In genomic region chr6:129175612-129176011, GRCm38 (mm10) we compare ENCODE assay signal across 20 mouse cellular contexts. TPM values are rescaled to one million over a fixed set of nuclear protein-coding genes. Genes with fewer than 3 reads are reported as not detected.
DNase-seq lines count a peak whose midpoint lies in the region; ATAC-seq and TF ChIP-seq lines count a peak whose summit lies in the region.
"Had no signal": no experiment of that assay in that cellular context is flagged by ENCODE, and none has a peak within 500 bp of the region (broad histone marks: within the 10 kb centered on the region; RNA-seq: fewer than 3 reads in every experiment).

No protein-coding gene starts in this region.

- H3K9ac ChIP-seq in kidney, embryonic 15.5 days, result no peak overlapping the region
- no peak overlapping the region for H3K9ac ChIP-seq in liver, embryonic 15.5 days
- H3K9ac ChIP-seq in liver, postnatal 0 days (replicated peaks), result no peak overlapping the region
- H3K9ac ChIP-seq: embryonic facial prominence, embryonic 13.5 days; forebrain, embryonic 12.5 days; hindbrain, embryonic 12.5 days had no signal

- TF ChIP-seq EP300 in liver, postnatal 0 days (IDR thresholded peaks at IDR 0.05; ENCODE audit: low read depth), result peak; percentile 85

- H3K4me2 ChIP-seq in kidney, embryonic 15.5 days, result no peak overlapping the region
- H3K4me2 ChIP-seq in liver, embryonic 15.5 days, result no peak overlapping the region
- H3K4me2 ChIP-seq in liver, postnatal 0 days (ENCODE audit: low read depth, low read length), result no peak overlapping the region
- H3K4me2 ChIP-seq: embryonic facial prominence, embryonic 13.5 days; forebrain, embryonic 12.5 days; hindbrain, embryonic 12.5 days had no signal

- no peaks in the 10 kb centered on the region for H3K27me3 ChIP-seq in kidney, embryonic 15.5 days
- no peaks in the 10 kb centered on the region for H3K27me3 ChIP-seq in liver, embryonic 15.5 days
- H3K27me3 ChIP-seq in liver, postnatal 0 days (ENCODE audit: insufficient read depth, low read length), result no peaks in the 10 kb centered on the region
- H3K27me3 ChIP-seq: embryonic facial prominence, embryonic 13.5 days; forebrain, embryonic 12.5 days; hindbrain, embryonic 12.5 days had no signal

- no peaks in the 10 kb centered on the region for H3K9me3 ChIP-seq in kidney, embryonic 15.5 days (replicated peaks)
- H3K9me3 ChIP-seq in liver, embryonic 15.5 days (replicated peaks), result no peaks in the 10 kb centered on the region
- H3K9me3 ChIP-seq in liver, postnatal 0 days (ENCODE audit: low read length), result no peaks in the 10 kb centered on the region
- H3K9me3 ChIP-seq: embryonic facial prominence, embryonic 13.5 days; forebrain, embryonic 12.5 days; heart, embryonic 10.5 days; hindbrain, embryonic 12.5 days had no signal

- ATAC-seq in kidney, embryonic 15.5 days (replicated peaks; ENCODE audit: low FRiP score), result no peak
- ATAC-seq in liver, embryonic 15.5 days (ENCODE audit: insufficient read depth), result peak; percentile 38; the same call in 1 of the 2 replicates
- ATAC-seq in liver, postnatal 0 days, result peak; percentile 67
- ATAC-seq: forebrain, embryonic 16.5 days had no signal

- H3K27ac ChIP-seq in kidney, embryonic 15.5 days, result no peak overlapping the region
- no peak overlapping the region for H3K27ac ChIP-seq in liver, embryonic 15.5 days (replicated peaks)
- H3K27ac ChIP-seq in liver, postnatal 0 days (ENCODE audit: low read depth), result peak overlapping the region; percentile 94
- H3K27ac ChIP-seq: embryonic facial prominence, embryonic 13.5 days; forebrain, embryonic 12.5 days; heart, embryonic 10.5 days; hindbrain, embryonic 12.5 days had no signal

- H3K4me1 ChIP-seq in kidney, embryonic 15.5 days, result no peaks in the 10 kb centered on the region
- H3K4me1 ChIP-seq in liver, embryonic 15.5 days (replicated peaks), result peaks cover 4% of the 10 kb centered on the region; the same call in 1 of the 2 replicates
- H3K4me1 ChIP-seq in liver, postnatal 0 days (ENCODE audit: insufficient read depth), result peaks cover 13% of the 10 kb centered on the region; the same call in 1 of the 2 replicates
- H3K4me1 ChIP-seq: embryonic facial prominence, embryonic 13.5 days; heart, embryonic 10.5 days had no signal

- DNase-seq in kidney, adult 8-10 months, result peak; percentile 29 to 76
- DNase-seq in liver, result no peak
- no peak for DNase-seq in liver, postnatal 0 days
- no peak for DNase-seq in adrenal gland, adult 18-20 months (ENCODE audit: low spot score in 2 of 2)
- DNase-seq: adrenal gland, postnatal 10 days; cerebellum, adult 11-12 months; cerebellum, adult 9-10 months; cerebellum, postnatal 25 days; gastrocnemius, postnatal 10 days; heart, adult 18-20 months; heart, postnatal 10 days; heart, postnatal 4 days had no signal

- TF ChIP-seq CTCF in liver, postnatal 0 days (IDR thresholded peaks at IDR 0.05; ENCODE audit: low read depth), result no peak

- no peak overlapping the region for H3K4me3 ChIP-seq in kidney, embryonic 15.5 days (replicated peaks)
- no peak overlapping the region for H3K4me3 ChIP-seq in liver, embryonic 15.5 days (replicated peaks)
- no peak overlapping the region for H3K4me3 ChIP-seq in liver, postnatal 0 days (ENCODE audit: low read depth, low read length)
- H3K4me3 ChIP-seq: embryonic facial prominence, embryonic 13.5 days; forebrain, embryonic 12.5 days; heart, embryonic 10.5 days; hindbrain, embryonic 12.5 days had no signal

- no peaks in the 10 kb centered on the region for H3K36me3 ChIP-seq in kidney, embryonic 15.5 days
- H3K36me3 ChIP-seq in liver, embryonic 15.5 days (replicated peaks), result no peaks in the 10 kb centered on the region
- H3K36me3 ChIP-seq in liver, postnatal 0 days (replicated peaks; ENCODE audit: insufficient read depth, low read length), result no peaks in the 10 kb centered on the region
- H3K36me3 ChIP-seq: embryonic facial prominence, embryonic 13.5 days; forebrain, embryonic 12.5 days; G1E; heart, embryonic 10.5 days; hindbrain, embryonic 12.5 days had no signal

RNA-seq across cellular contexts. Expression of gene Clec2d, which starts 4.8 kb away (rescaled TPM):
- polyA plus RNA-seq in kidney, embryonic 15.5 days (2015; fragmentation: Nextera tagmentation; extraction: Ambion mirVana), result 0.51 and 1.1 TPM in 2 replicates
- 0.58 and 0.59 TPM in 2 replicates for polyA plus RNA-seq in liver, embryonic 15.5 days (2015; fragmentation: Nextera tagmentation; extraction: Ambion mirVana)
- 2.3 and 3.0 TPM in 2 replicates for polyA plus RNA-seq in liver, postnatal 0 days (2015; fragmentation: Nextera tagmentation; extraction: Ambion mirVana)
- total RNA-seq in adrenal gland, adult 18-20 months (2021), result 10 to 100 TPM; 36.6 to 74.6 TPM
- total RNA-seq: G1E had no signal
- polyA plus RNA-seq: forebrain, embryonic 12.5 days; G1E; heart, embryonic 10.5 days; hindbrain, embryonic 12.5 days had no signal

Comparison
In these comparisons a context has a peak if more than half of its experiments do, and no peak if none do; other contexts are left out.
1. DNase-seq: peak in kidney, adult 8-10 months (2 of 2); none in liver (single experiment), liver, postnatal 0 days (single experiment) and adrenal gland, adult 18-20 months (0 of 2).